In genomic region chr9:41286145-41286468, GRCm38 (mm10) we compare ENCODE assay signal across 16 mouse cellular contexts.
DNase-seq lines count a peak whose midpoint lies in the region; ATAC-seq lines count a peak whose summit lies in the region.
"Had no signal": no experiment of that assay in that cellular context is flagged by ENCODE, and none has a peak within 500 bp of the region (broad histone marks: within the 10 kb centered on the region; RNA-seq: fewer than 3 reads in every experiment).

No protein-coding gene starts in this region.

- H3K9ac ChIP-seq in forebrain, embryonic 16.5 days (replicated peaks; ENCODE audit: low read depth, low read length): no peak overlapping the region
- H3K9ac ChIP-seq in hindbrain, embryonic 16.5 days (ENCODE audit: low read depth, low read length): no peak overlapping the region
- no peak overlapping the region for H3K9ac ChIP-seq in midbrain, embryonic 16.5 days (ENCODE audit: low read depth, low read length)

- H3K36me3 ChIP-seq in forebrain, embryonic 16.5 days (ENCODE audit: control insufficient read depth, insufficient read depth): no peaks in the 10 kb centered on the region
- no peaks in the 10 kb centered on the region for H3K36me3 ChIP-seq in hindbrain, embryonic 16.5 days (ENCODE audit: control insufficient read depth, insufficient read depth, low read length)
- H3K36me3 ChIP-seq in midbrain, embryonic 16.5 days (ENCODE audit: control insufficient read depth, insufficient read depth, low read length): no peaks in the 10 kb centered on the region

- peaks cover 13% of the 10 kb centered on the region for H3K4me1 ChIP-seq in forebrain, embryonic 16.5 days (replicated peaks; ENCODE audit: control insufficient read depth, insufficient read depth, low read length)
- peaks cover 6% of the 10 kb centered on the region; the same call in 1 of the 2 replicates for H3K4me1 ChIP-seq in hindbrain, embryonic 16.5 days (ENCODE audit: control insufficient read depth, insufficient read depth, low read depth, low read length)
- H3K4me1 ChIP-seq in midbrain, embryonic 16.5 days (ENCODE audit: control insufficient read depth, insufficient read depth, low read length): peaks cover 6% of the 10 kb centered on the region; the same call in 1 of the 2 replicates

- peak overlapping the region; percentile 20; the same call in 1 of the 2 replicates for H3K27ac ChIP-seq in forebrain, embryonic 16.5 days (ENCODE audit: low read length)
- H3K27ac ChIP-seq in hindbrain, embryonic 16.5 days (ENCODE audit: low read depth, low read length): peak overlapping the region; percentile 56
- no peak overlapping the region for H3K27ac ChIP-seq in midbrain, embryonic 16.5 days (ENCODE audit: low read length)

- WGBS in forebrain, embryonic 16.5 days: 28% methylated on average over 4 of the region's 4 CpGs
- WGBS in hindbrain, embryonic 16.5 days: 43% methylated on average over 4 of the region's 4 CpGs
- 30% methylated on average over 4 of the region's 4 CpGs for WGBS in midbrain, embryonic 16.5 days

- no peak overlapping the region for H3K4me2 ChIP-seq in forebrain, embryonic 16.5 days (ENCODE audit: low read length)
- no peak overlapping the region for H3K4me2 ChIP-seq in hindbrain, embryonic 16.5 days (ENCODE audit: low read length)
- H3K4me2 ChIP-seq in midbrain, embryonic 16.5 days (ENCODE audit: low read length): no peak overlapping the region

- H3K27me3 ChIP-seq in forebrain, embryonic 16.5 days (replicated peaks; ENCODE audit: control insufficient read depth, insufficient read depth, low read length): no peaks in the 10 kb centered on the region
- no peaks in the 10 kb centered on the region for H3K27me3 ChIP-seq in hindbrain, embryonic 16.5 days (replicated peaks; ENCODE audit: control insufficient read depth, insufficient read depth, low read length)
- H3K27me3 ChIP-seq in midbrain, embryonic 16.5 days (ENCODE audit: control insufficient read depth, insufficient read depth, low read depth, low read length): no peaks in the 10 kb centered on the region
- H3K27me3 ChIP-seq: Patski had no signal

- DNase-seq in brain, adult 2 months (ENCODE audit: low read depth, low spot score): peak; percentile 10
- DNase-seq in spleen, postnatal 36 days (ENCODE audit: low spot score in 2 of 2): no peak
- DNase-seq in retina, embryonic 14.5 days (ENCODE audit: low spot score): no peak
- no peak for DNase-seq in thymus, postnatal 10 days (ENCODE audit: low spot score in 2 of 2)
- DNase-seq: adrenal gland, postnatal 25 days; cerebellum, adult 9-11 months; kidney, adult 8-10 months; liver; lung, adult 18-20 months; lung, postnatal 36 days; thymus, adult 18-20 months had no signal

- no peaks in the 10 kb centered on the region for H3K9me3 ChIP-seq in forebrain, embryonic 16.5 days (ENCODE audit: control insufficient read depth, low read length)
- no peaks in the 10 kb centered on the region; the same call in 1 of the 2 replicates for H3K9me3 ChIP-seq in hindbrain, embryonic 16.5 days (ENCODE audit: control insufficient read depth, low read length)
- no peaks in the 10 kb centered on the region; the same call in 1 of the 2 replicates for H3K9me3 ChIP-seq in midbrain, embryonic 16.5 days (replicated peaks; ENCODE audit: control insufficient read depth, low read length, poor library complexity, severe bottlenecking)

- ATAC-seq in forebrain, embryonic 16.5 days: peak; percentile 49; the same call in 1 of the 2 replicates
- peak; percentile 62; the same call in 1 of the 2 replicates for ATAC-seq in hindbrain, embryonic 16.5 days
- ATAC-seq in midbrain, embryonic 16.5 days: peak; percentile 62; the same call in 1 of the 2 replicates
- ATAC-seq: activated CD4-positive, CD25-positive, alpha-beta regulatory T cell, adult 4 months; Patski had no signal

- no peak overlapping the region for H3K4me3 ChIP-seq in forebrain, embryonic 16.5 days (replicated peaks; ENCODE audit: low read length)
- H3K4me3 ChIP-seq in hindbrain, embryonic 16.5 days (ENCODE audit: low read length): no peak overlapping the region
- H3K4me3 ChIP-seq in midbrain, embryonic 16.5 days (ENCODE audit: low read depth, low read length): no peak overlapping the region
